Mouse (Mus musculus) myocyte (in vitro differentiated cells): ENCODE results near the gene Fam189b.

ENCODE experiments used
- E2F4 ChIP-seq: IDR thresholded peaks from one replicate; pipeline ENCODE4 v1.6.1; 2011; ENCODE audit warnings: mild to moderate bottlenecking, control low read depth, moderate library complexity; ENCODE audit not compliant: insufficient read depth
- MAX ChIP-seq: IDR thresholded peaks from one replicate; pipeline ENCODE4 v1.6.1; 2011; ENCODE audit warnings: low read depth, mild to moderate bottlenecking, control low read depth
- MYOG ChIP-seq, 3 experiments: IDR thresholded peaks; one replicate each; pipeline ENCODE4 v1.6.1; 2011; ENCODE audit warnings: control low read depth in 2 of 3, low read depth in 2 of 3, mild to moderate bottlenecking in 2 of 3; ENCODE audit not compliant: insufficient read length in 2 of 3, control insufficient read depth in 1 of 3, insufficient read depth in 1 of 3
- POLR2A ChIP-seq: IDR thresholded peaks from one replicate; pipeline ENCODE4 v1.6.1; 2011; ENCODE audit warnings: low read depth, mild to moderate bottlenecking, control low read depth, moderate library complexity; ENCODE audit not compliant: insufficient read length
- POLR2AphosphoS2 ChIP-seq: IDR thresholded peaks from one replicate; pipeline ENCODE4 v1.6.1; 2011; ENCODE audit warnings: low read depth, control low read depth; ENCODE audit not compliant: insufficient read length
- SRF ChIP-seq: IDR thresholded peaks from one replicate; pipeline ENCODE4 v1.6.1; 2011; ENCODE audit warnings: low read depth; ENCODE audit not compliant: control insufficient read depth, insufficient read length
- TCF12 ChIP-seq: IDR thresholded peaks from one replicate; pipeline ENCODE4 v1.6.1; 2011; ENCODE audit warnings: mild to moderate bottlenecking, control low read depth; ENCODE audit not compliant: poor library complexity, insufficient read depth, severe bottlenecking
- USF1 ChIP-seq: IDR thresholded peaks from one replicate; pipeline ENCODE4 v1.6.1; 2011; ENCODE audit warnings: low read depth, mild to moderate bottlenecking, control low read depth, moderate library complexity

DNA sequence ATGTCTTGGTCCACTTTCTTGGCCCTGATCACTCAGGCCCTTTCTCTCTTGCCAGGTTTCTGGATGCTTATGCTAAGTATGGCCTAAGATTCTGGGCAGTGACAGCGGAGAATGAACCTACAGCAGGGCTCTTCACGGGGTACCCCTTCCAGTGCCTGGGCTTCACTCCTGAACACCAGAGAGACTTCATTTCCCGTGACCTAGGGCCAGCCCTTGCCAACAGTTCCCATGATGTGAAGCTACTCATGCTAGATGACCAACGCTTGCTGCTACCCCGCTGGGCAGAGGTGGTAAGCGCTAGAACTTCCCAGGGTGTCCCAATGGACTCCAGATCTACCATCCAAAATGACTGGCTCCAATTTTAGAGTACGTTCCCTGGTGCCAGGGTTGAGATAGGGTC lies 23.1 kb downstream of the Fam189b start:
- TF ChIP-seq POLR2A (no peak), POLR2AphosphoS2 (no peak), TCF12 (no peak), E2F4 (no peak), MAX (no peak), USF1 (no peak), SRF (no peak), MYOG (IDR thresholded peaks at IDR 0.05; ENCODE audit: control insufficient read depth in 1 of 3, insufficient read depth in 1 of 3, insufficient read length in 2 of 3, low read depth in 2 of 3) (no peak)
